Mouse (Mus musculus) fat pad, adult 2 months (tissue): ENCODE measurements at regions not wholly inside any gene's neighbourhood (a gene's known extent, or its start where the extent isn't known, plus 50 kb on each side); places are given as distances from the start of the nearest gene placed in this dataset.

Source experiments
- DNase-seq: peaks from one replicate; pipeline ENCODE4 v3.0.0-alpha.2; 2011; ENCODE audit warnings: low read depth, low spot score; ENCODE audit errors: extremely low read depth

- no peak for DNase-seq
Measured at GRCm38 (mm10) chr2:148559376-148559775, 113.0 kb upstream of the Nxt1 start.

- no peak for DNase-seq
Measured at GRCm38 (mm10) chr2:148558365-148558764, 114.0 kb upstream of the Nxt1 start.

- DNase-seq: no peak
Measured at GRCm38 (mm10) chr2:148551207-148551606, 107.8 kb upstream of the Cd93 start.

- DNase-seq: no peak
Measured at GRCm38 (mm10) chr2:148549618-148550017, 106.3 kb upstream of the Cd93 start.

- DNase-seq: no peak
Measured at GRCm38 (mm10) chr2:148542340-148542739, 99.0 kb upstream of the Cd93 start.

- DNase-seq: no peak
Measured at GRCm38 (mm10) chr2:148537914-148538510, 94.6 kb upstream of the Cd93 start.

GRCm38 (mm10) chr2:148537251-148537650 lies 93.9 kb upstream of the Cd93 start:
- no peak for DNase-seq

GRCm38 (mm10) chr2:148536608-148537007 lies 93.2 kb upstream of the Cd93 start:
- DNase-seq: no peak

- no peak for DNase-seq
Measured at GRCm38 (mm10) chr2:148535562-148536180, 92.3 kb upstream of the Cd93 start.

- DNase-seq: no peak
Measured at GRCm38 (mm10) chr2:148532051-148532450, 88.7 kb upstream of the Cd93 start.

- DNase-seq: no peak
Measured at GRCm38 (mm10) chr2:148530546-148530945, 87.2 kb upstream of the Cd93 start.

GRCm38 (mm10) chr2:148529900-148530299 lies 86.5 kb upstream of the Cd93 start:
- no peak for DNase-seq

GRCm38 (mm10) chr2:148527755-148528154 lies 84.4 kb upstream of the Cd93 start:
- DNase-seq: no peak

- no peak for DNase-seq
Measured at GRCm38 (mm10) chr2:148525496-148525895, 82.1 kb upstream of the Cd93 start.

- no peak for DNase-seq
Measured at GRCm38 (mm10) chr2:148523401-148523800, 80.0 kb upstream of the Cd93 start.

- DNase-seq: no peak
Measured at GRCm38 (mm10) chr2:148522936-148523335, 79.6 kb upstream of the Cd93 start.

- no peak for DNase-seq
Measured at GRCm38 (mm10) chr2:148521966-148522575, 78.7 kb upstream of the Cd93 start.

GRCm38 (mm10) chr2:148520291-148520690 lies 76.9 kb upstream of the Cd93 start:
- DNase-seq: no peak

GRCm38 (mm10) chr2:148519689-148520290 lies 76.4 kb upstream of the Cd93 start:
- DNase-seq: no peak

- DNase-seq: no peak
Measured at GRCm38 (mm10) chr2:148517906-148518305, 74.5 kb upstream of the Cd93 start.

GRCm38 (mm10) chr2:148510008-148510681 lies 66.8 kb upstream of the Cd93 start:
- DNase-seq: peak; percentile 61

- no peak for DNase-seq
Measured at GRCm38 (mm10) chr2:148509357-148509756, 66.0 kb upstream of the Cd93 start.
